Mouse (Mus musculus): ENCODE measurements around the gene Ndc1.

DNA sequence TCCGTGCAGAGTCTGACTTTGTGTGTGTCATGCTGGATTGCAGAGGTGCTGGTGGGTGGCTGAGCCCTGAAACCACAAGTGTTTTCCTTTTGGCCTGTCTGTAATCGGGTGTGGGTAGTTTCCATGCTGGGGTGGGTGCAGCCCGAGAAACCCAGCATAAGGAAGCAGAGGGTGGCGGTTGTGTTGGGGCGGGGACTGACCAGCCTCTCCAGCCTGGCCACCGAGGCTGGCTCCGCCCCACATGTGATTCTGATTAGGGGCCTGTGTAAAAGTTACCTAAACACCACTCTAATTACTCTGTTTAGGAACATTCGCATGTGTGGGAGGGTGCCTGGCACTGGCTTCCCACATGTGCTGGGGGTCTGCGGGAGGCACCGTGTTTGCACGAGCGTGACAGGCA is 90.0 kb downstream of the Ndc1 start:
- TF ChIP-seq CTCF (IDR thresholded peaks at IDR 0.05; ENCODE audit: low read depth) = no peak
- TF ChIP-seq EP300 (IDR thresholded peaks at IDR 0.05; ENCODE audit: low read depth) = no peak

Data from liver, embryonic 14.5 days (tissue).